Mouse (Mus musculus) frontal cortex, postnatal 25 days (tissue): Measurements from ENCODE around the gene Msi2.

Source experiments
- DNase-seq, 2 experiments: peaks; one replicate each; pipeline ENCODE4 v3.0.0; 2022; ENCODE audit warnings: low spot score in 2 of 2

Gene Msi2

GRCm38 (mm10) chr11:88636934-88637333, 81.4 kb downstream of the Msi2 start:
- no peak for DNase-seq

- DNase-seq, result no peak
Measured at GRCm38 (mm10) chr11:88636319-88636718, 82.0 kb downstream of the Msi2 start.

- no peak for DNase-seq
Measured at GRCm38 (mm10) chr11:88634627-88635026, 83.7 kb downstream of the Msi2 start.

DNA sequence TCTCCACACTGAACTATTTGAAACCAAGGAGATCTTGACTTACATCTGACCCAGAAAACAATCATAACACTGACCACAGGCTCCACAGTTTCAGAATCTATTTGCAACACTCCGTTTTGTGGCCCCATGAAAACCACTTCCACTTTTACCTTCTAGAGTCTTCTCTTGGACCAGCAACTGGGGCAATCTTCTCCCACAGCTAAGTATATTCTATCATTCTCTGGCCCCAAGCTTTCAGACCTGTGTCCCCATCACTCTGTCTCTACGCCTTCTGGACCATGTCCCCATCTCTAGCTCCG, 86.4 kb downstream of the Msi2 start:
- DNase-seq, result no peak

DNA sequence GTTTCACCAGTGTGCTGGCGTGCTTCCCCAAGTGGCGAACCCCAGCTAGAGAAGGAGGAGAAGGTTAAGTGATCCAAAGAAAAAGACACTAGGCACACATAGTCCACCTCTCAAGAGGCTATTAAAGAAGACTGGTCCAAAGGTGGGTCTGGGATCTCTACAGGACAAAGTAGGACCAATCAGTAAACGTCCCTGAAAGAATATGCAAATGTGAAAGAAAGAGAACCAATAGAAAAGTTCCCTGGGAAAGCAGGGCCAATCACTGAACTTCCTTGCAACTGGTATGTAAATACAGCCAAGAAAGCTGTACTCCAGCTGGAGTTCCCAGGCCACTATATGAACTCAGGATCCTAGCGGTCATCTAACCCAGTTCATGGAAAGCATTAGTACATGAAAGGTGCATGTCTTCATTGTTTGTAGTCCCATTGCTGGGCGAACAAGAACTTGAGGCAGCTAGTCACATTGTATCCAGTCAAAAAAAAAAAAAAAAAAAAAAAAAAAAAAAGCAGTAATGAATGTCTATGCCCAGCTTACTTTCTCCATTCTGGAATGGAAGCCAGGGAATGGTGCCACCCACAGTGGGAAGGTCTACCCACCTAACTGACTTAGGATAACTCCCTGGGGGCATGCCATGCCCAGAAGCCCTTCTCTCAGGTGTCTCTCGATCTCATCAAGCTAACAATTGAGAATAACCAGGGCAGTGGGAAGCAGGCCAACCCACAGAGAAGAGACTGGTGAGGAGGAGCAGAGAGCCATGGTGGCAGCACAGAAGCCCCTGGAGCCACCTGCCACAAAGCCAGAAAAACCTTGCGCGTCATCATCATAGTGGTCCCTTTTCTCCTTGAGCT, 87.0 kb downstream of the Msi2 start:
- no peak for DNase-seq

- no peak for DNase-seq
Measured at GRCm38 (mm10) chr11:88629619-88630018, 88.7 kb downstream of the Msi2 start.

GRCm38 (mm10) chr11:88629165-88629564, 89.1 kb downstream of the Msi2 start:
- no peak for DNase-seq

DNA sequence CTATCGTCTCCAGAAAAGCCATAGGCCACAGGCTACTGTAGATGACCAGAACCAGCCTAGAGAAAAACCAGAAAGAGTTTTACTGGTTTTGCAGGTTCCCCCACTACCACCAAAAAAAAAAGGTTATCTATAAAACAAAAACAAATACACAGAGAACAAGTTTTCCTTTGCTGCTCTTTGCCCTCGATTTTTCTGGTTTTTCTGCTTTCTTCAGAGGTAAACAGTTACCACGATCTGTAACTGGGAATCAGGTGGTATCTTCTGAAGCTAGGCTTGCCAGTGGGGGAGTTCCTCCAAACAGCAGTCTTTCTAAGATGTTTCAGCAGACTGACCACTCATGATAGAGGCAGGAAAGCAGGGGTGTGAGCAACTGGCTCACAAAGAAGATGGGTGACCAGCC, 89.6 kb downstream of the Msi2 start:
- DNase-seq, result no peak

GRCm38 (mm10) chr11:88627327-88627726, 91.0 kb downstream of the Msi2 start:
- DNase-seq, result no peak

GRCm38 (mm10) chr11:88626576-88626975, 91.7 kb downstream of the Msi2 start:
- DNase-seq, result no peak

- DNase-seq, result no peak
Measured at GRCm38 (mm10) chr11:88626061-88626460, 92.3 kb downstream of the Msi2 start.

GRCm38 (mm10) chr11:88625063-88625462, 93.2 kb downstream of the Msi2 start:
- DNase-seq, result no peak

GRCm38 (mm10) chr11:88624627-88625026, 93.7 kb downstream of the Msi2 start:
- no peak for DNase-seq

DNA sequence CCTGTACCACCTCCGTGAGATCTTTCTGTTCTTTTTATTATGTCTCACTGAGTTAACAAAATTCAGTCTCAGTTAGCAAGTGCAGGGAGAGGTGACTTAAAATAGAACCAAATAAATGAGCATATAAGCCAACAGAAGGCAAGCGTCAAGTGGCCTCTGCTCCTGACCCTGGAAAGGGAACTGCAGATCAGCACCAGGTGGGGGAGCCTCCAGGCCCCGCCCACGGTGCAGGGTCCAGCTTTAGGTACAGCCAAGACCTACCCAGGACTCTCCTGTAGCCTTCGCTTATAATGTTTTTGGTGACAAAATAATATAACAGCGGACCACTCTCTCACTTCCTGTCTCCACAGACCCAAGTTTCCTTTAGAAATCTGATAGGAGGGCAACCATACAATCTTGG, 94.6 kb downstream of the Msi2 start:
- no peak for DNase-seq

- no peak for DNase-seq
Measured at GRCm38 (mm10) chr11:88622496-88622895, 95.8 kb downstream of the Msi2 start.

DNA sequence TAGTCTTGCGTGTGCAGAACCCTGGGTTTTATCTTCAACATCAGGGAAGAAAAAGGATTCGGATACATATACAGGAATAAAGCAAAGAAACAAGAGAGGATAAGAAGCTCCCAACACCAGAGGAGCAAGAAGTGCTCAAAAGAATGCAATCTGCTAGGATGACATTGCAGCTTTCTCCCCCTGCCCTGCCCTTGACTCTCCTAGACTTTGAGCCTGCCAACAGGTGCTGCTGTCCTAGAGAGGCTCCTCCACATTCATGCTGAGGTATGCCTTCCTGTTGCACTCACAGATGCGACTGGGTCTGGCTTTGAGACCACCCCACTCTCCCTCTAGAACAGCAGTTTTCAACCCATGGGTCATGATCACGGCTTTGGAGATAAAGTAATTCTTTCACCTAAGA, 96.5 kb downstream of the Msi2 start:
- no peak for DNase-seq

DNA sequence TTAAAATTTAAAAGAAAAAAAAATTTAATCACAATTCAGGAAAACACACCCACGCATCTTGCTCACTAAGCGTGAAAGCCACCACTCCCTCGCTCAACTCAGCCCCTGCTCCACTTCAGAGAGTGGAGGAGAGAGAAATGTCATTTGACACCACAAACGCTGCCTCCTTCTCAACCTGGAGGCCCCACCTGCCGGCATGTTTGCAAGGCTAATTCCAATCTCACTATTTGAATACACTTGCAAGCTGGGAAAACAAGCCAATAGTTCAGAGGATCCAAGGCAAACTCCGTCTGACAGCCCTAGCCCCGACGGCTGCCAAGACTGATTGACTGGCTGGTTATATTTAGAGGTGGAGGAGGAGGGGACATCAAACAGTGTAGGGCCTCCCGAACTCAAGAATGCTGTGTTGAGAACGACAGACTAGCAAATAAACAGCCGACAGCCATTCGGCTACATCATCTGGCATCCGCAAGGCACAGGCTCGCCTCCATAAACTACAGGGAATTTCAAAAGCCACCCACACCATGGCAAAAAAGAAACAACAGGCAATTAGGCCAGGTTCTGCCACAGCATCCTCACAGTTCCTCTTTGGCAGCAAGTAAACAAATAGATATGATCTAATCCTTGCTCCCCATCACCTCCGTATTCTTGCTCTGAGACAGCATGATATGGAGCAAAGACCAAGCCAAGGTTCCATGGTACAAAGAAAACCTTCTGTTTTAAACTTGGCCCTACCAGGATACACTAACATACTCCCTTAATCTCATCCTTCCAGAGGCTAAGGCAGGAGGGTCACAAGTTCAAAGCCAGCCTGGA, 97.9 kb downstream of the Msi2 start:
- peak in 1 of 2 experiments; percentile 35 for DNase-seq

- DNase-seq, result no peak
Measured at GRCm38 (mm10) chr11:88619468-88620157, 98.7 kb downstream of the Msi2 start.

- DNase-seq, result no peak
Measured at GRCm38 (mm10) chr11:88618732-88619309, 99.5 kb downstream of the Msi2 start.

GRCm38 (mm10) chr11:88618005-88618501, 100.3 kb downstream of the Msi2 start:
- no peak for DNase-seq

- no peak for DNase-seq
Measured at GRCm38 (mm10) chr11:88617380-88617779, 100.9 kb downstream of the Msi2 start.
